Mouse (Mus musculus): ENCODE results near the gene Iffo2.

Gene Iffo2

DNA sequence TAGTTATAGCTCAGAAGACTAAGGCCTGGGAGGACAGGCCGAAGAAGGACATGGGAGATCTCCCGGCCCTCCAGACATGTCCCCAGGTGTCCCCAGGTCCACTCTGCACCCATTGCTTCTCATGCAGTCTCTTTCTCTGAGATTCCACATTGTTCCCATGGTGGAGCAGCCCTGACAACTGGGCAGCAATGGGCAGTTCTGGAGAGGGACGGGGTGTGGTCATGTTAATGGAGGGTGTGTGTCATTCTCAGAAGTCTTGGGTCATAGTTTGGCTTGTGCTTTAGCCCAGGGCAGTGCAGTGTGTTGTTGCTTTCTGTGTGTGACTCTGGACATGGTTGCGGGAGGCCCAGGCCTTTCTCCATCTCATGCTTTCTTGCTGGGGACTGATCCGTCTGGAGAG, 76.4 kb downstream of the Iffo2 start:
- no peak for DNase-seq (ENCODE audit: low spot score)

DNA sequence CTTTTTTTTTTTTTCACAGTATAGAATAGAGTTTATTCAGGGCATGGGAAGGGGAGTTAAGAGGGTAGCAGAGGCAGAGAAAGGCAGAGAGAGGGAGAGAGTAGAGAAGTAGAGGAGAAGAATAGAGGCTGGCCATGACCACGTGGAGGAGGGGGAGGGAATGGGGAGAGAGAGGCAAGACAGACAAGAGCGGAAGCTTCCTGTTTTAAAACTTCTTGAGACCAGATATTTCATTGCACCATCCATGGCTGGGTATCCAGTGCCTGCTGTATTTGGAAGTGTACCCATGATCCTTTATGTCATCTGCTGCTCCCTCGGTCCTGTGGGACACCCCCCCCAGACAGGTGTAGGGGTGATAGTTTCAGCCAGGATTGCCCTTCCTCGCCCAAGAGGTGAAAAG, 78.6 kb downstream of the Iffo2 start:
- DNase-seq (ENCODE audit: low spot score) = no peak

DNA sequence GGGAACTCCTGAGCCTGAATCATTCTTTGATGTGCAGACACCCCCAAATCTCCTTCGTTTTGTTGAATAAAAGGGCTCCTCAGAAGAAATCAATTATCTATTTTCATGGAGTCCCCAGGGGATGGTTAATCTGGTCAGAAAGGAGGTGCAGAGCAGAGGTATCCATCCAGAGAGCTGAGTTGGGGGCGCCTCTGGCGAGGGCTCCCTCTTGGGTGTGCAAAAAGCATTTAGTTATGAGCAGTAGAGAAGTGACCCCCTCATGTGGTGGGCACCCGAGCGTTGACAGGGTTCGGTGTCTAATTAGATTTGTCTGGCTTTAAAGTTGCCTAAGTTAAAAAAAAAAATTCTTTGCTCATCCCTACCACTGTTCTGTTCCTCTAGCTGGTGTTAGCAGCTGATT, 80.6 kb downstream of the Iffo2 start:
- no peak for DNase-seq (ENCODE audit: low spot score)

DNA sequence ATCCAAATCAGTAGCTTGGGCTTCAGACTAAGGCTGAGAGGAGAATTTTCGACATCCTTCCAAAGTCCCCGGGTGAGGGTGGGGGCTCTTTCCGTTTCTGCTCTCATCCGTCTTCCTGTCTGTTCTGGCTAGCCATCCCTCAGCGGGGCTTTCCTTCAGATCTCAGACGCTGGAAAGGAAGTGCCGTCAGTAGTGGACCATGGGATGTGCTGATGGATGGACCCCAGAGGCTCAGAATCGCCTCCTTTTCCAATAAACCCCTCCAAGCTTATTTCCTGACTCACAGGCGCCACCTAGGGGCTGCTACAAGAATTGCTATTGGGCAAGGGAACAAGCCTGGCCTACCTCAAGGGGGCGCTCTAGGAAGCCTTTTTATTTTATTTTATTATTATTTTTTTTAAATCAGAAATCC, 81.2 kb downstream of the Iffo2 start:
- peak; percentile 76 for DNase-seq (ENCODE audit: low spot score)

DNA sequence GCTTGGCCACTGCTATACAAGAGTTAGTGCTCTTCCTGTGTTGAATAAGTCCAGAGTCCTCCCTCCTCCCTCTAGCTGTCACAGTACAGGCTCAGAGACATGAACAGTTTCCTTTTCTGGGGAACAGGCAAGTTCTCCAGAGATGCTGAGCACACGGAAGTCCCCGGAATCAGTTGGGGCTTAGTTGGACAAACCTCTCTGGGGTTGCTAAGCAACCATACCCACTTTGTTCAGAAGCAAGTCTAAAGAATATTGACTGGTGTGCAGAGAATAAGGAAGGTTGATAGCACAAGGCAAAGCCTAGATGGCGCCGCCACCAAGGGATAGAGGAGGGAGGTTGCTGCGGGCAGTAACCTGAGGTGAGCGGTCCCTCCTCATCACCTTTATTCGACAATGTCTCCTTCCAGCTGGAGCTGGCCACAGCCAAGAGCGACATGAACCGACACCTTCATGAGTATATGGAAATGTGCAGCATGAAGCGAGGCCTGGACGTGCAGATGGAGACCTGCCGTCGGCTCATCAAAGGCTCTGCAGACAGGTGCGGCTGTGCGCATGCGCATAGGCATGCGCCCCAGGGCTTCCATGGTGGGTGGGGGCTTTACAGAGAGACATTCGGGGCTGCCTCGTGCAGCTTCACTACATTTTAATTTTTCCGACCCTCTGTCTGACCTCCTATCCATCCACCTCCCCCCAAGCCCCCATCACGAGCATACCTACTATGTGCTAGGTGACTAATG, 84.3 kb downstream of the Iffo2 start:
- no peak for DNase-seq (ENCODE audit: low spot score)

DNA sequence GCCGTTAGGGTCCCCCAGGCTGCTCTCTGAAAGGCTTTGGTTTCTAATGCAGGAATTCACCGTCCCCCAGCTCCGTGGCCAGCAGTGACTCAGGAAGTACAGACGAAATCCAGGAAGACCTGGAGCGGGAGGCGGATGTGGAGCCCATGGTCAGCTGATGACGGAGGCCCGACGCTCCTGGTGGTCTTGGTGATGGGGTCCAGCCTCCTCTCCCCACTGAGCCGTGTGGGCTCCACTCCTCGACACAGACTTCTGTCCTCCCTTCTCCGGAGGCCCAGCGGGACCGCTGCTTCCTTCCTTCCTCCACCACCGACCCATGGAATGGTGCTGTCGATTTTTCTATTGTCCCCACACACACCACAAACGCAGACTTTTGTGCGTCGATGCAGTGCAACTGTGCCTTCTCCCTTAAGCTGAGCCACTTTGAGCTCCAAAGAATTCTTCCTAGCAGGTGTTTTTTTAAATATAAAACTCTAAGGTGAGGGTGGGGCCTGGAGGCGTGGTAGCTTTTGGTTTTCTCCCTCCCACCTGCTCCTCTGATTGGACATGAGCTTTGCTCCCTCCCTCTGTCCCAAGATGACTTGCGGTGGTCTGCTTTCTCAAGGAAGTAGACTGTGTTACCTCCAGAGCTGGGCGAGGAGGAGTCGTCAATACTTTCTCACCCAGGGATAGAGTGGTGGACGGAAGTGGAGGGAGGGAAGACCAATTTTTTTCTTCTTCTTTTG, 86.1 kb downstream of the Iffo2 start:
- DNase-seq (ENCODE audit: low spot score) = peak; percentile 79

DNA sequence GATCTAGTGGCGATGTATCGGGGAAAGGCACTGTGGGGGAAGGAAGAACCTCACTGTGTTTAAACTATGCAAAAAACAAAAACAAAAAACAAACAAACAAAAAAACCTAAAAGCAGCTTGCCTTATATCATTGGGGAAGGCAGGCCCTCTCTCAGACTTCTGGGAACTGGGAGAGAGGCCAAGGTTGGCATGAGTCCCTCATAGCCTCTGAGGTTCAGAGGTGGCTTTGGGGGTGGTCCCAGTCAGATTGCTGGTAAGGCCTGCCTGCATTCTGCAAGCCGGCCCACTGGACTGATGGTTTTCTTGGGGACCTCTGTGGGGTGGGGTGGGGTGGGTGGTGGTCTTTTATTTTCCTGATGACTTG, 86.6 kb downstream of the Iffo2 start:
- no peak for DNase-seq (ENCODE audit: low spot score)

DNA sequence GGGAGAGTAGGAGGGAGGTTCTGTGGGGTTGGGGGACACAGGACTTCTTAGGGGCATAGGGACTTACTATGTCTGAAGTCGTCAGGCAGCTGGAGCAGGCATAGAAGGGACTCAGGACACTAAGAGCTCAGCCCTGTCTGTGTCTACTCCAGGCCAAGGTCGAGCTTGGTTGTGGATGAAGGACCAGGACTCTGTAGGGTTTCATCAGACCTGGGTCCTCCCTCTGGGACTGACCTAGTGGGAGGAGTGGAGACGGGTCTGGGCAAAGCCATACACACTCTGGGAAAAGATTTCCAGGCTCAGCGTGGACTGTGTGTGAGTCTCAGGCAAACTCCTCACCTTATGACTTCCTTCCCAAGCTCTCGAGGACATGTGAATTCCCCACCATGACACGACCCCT, 89.4 kb downstream of the Iffo2 start:
- DNase-seq (ENCODE audit: low spot score) = no peak

DNA sequence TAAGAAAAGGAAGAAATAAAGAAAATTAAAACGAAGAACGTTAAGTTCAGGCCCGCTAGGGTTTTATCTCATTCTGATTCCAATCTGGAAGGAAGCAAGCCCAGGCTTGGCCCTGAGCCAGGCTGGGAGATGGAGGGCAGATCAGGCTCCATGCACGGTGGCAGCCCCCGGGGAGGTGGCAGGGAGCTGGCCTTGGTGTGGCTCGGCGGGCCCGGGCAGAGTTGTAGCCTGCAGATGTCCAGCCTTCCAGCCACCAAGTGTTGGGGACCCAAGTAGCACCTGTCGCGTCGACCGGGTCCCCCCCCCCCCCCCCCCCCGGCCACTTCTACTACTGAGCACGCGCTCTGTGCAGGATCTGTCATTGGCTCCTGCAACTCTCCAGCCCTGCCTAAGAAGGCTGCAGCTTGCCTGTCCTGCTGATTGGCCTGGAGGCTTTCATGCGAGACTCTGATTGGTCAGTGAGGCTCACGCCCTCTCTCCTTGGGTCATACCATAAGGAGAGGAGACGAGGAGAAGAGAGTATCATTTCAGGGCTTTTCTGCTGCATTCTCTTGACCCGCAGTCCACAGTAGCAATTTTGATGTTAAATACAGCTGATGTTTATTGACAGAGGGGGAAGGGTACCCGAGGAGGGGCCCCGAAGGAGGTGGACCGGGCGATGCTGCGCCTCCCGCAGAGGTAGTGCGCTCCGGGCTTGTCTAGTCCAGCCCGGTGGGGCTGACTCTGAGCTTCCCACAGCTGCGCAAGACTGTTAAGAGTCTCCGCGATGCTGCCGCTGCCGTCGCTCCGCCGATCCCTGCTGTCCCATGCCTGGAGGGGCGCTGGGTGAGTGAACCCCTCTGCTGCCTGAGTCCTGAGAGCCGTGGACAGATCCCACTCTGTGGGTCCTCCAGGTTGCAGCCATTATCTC, 92.3 kb downstream of the Iffo2 start, which contains the start of gene Aldh4a1:
Gene Aldh4a1 (plus strand): TSS at position 494 of the 910 bp plus-strand sequence.
- DNase-seq (ENCODE audit: low spot score) = peak; percentile 97

DNA sequence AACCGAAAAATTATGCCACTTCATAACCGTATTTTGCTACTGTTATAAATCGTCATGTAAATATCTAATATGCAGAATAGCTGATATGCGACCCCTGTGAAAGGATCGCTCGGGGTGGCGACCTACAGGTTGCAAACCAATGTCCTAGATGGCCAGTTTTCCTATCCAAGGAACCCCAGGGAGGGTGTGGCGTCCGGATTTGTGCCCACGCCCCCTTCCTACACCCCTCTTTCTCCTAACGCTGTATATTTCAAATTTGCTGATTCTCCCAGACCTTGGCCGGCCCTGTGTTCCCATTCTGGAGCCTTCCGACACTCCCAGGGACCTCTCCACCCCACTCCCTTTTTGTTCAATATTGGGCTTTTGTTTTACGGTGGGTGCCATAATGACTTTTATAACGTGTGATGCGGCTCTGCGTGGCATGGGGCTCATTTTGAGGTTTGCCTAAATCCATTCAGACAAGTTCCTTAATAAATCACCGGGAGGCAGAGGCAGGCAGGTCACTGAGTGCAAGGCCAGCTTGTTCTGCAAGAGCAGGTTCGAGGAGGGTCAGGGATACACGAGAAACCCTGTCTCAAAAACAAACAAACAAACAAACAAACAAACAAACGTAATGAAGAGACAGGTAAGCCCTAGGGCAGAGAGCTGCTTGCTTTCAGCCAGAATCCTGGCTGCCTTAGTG, 93.2 kb downstream of the Iffo2 start:
- DNase-seq (ENCODE audit: low spot score) = no peak

DNA sequence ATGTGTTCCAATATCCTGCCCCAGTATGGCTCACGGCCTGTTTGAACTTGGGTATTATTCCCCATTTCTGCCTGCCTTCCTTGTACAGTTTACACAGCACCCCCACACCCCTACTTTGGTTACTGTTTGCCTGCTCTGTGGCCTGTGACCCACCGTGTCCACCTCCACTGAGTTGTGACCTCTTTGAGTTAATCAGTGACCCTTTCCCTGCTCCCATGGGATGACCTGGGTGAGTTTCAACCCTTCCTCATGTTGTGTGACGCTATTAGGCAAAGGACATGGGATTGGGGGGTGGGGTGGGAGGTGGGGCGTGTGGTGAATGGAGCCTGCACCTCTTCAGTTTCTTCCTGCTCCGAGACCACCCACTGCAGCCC, 93.8 kb downstream of the Iffo2 start:
- no peak for DNase-seq (ENCODE audit: low spot score)

DNA sequence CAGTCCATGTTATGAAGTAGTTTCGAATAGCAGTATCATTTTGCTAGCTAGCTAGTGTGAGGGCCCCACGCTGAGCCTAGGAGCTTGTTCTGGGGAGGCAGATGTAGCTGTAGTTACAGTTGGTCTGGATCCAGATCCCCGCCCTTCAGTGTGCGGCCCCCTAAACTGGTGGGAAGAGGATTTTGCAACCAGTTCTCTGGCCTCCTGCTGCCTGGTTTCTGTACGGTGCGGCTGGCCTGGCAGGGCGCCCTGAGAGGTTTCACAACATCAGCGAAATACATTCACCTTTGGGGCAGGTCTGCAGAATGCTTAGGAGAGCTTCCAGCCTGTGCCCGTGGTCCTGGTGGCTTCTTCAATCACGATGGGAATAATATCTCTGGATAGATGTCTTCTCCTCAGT, 94.4 kb downstream of the Iffo2 start:
- DNase-seq (ENCODE audit: low spot score) = peak; percentile 65

DNA sequence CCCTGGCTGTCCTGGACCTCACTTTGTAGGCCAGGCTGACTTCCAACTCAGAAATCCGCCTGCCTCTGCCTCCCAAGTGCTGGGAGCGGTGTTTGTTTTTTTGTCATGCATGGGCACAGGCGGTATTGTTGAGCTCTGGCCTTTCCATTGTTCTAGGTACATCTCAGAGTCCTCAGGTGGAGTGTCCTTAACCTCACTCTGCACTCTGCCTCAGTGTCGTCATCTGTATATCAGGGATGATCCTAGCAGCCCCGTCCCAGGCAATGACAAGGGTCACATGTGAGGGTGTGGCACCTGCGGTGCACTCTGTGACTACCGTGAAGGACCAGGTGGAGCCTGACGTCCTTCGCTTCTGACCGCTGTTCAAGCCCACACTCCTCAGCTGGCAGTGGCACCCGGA, 97.0 kb downstream of the Iffo2 start:
- no peak for DNase-seq (ENCODE audit: low spot score)

DNA sequence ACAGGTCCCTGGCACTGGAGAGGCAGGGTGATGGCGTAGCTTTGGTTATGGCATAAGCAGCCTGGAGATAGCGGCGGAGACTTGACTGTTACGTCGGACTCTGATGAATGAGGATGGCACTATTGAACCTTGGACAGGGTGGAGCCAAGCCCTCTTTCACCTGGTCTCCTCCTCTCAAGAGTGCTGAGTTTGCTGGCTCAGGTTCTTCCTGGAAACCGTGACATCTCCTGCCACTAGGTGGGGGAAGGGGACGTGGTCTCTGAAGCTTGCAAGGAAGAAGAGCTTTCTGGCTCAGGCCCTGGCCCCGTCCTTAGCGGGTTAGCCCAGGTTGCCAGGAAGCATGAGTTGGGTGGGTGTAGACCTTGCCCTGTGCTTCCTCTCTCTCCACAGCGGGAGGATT, 99.8 kb downstream of the Iffo2 start:
- no peak for DNase-seq (ENCODE audit: low spot score)

DNA sequence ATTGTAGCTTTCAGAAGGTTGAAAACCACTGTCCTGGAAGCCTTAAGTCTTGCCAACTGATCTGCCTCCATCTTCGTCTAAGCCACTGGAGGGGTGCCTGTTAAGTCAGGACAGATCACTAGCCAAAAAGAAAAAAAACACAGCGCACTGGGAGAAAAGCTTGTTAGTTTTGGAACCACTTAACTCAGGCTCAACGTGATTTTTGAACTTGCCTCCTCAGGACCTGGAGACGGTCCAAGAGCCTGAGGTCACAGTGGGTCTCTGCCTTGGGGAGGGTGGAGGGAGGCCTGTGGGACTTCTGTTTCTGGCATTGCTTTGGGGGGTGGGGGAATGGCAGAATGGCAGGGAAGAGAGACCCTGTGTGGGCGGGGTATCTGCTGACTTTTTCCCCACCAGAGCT, 100.8 kb downstream of the Iffo2 start:
- no peak for DNase-seq (ENCODE audit: low spot score)

DNA sequence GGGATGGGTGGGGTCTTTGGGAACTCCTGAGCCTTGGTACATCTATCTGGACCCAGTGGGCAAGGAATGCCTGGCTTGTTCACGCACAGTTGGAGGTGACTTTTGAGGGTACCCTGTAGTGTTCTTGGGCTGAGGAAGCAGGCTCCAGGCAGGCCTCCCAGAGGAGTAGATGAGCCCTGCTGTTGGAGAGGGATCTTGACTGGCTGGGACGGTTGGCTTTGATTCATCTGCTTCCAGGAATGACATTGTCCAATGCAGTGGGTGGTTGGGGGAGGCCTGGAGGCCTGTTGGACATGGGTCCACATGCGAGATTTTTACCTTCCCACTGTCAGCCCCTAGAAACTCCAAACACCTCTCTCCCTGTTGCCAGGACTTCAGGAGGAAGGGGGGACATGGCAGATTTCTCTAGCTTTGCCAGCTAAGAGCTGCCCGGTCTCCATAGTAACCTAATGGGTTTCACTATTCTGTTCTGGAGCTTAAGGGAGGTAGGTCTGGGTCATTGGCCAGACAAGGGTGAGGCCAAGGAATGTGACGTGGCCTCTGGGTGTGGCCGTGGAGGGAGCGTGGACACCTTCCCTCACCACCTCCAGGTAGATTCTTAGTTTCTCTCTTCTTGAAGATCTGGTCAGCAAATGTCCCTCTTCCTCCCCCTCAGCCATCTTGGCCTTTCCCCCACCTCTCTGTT, 101.4 kb downstream of the Iffo2 start:
- DNase-seq (ENCODE audit: low spot score) = no peak

DNA sequence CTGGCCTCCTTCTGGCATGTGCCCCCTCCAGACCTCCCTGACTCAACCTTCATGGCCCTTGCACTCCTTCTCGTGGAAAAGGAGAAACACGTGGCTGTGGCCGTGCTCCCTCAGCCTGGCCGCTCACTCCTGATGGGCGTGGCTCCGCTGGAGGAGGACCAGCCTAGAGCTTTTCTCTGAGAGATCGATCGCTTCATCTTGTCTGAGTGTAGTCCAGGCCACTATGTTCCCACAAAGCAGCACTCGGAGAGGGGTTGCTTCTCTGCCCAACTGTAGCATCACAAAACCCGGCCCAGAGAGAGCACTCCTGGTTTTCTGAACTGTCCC, 101.9 kb downstream of the Iffo2 start:
- no peak for DNase-seq (ENCODE audit: low spot score)

DNA sequence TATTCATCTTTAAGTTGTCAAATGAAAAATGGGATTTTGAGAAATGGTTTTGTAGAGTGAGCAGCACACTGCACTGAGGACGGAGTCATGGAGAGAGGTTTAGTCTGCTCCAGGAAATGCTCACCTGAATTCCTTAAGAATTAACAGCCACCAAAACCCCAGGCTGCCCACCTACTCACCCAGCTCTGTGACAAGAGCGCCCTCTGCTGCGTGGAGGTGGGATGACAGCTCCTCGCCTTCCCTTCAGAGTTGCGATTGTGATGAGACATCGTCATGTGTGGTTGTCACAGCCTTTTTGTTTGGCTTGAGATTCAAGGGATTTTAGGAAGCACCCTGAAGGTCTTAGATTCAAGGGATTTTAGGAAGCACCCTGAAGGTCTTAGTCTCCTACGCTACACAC, 106.0 kb downstream of the Iffo2 start:
- peak; percentile 53 for DNase-seq (ENCODE audit: low spot score)

DNA sequence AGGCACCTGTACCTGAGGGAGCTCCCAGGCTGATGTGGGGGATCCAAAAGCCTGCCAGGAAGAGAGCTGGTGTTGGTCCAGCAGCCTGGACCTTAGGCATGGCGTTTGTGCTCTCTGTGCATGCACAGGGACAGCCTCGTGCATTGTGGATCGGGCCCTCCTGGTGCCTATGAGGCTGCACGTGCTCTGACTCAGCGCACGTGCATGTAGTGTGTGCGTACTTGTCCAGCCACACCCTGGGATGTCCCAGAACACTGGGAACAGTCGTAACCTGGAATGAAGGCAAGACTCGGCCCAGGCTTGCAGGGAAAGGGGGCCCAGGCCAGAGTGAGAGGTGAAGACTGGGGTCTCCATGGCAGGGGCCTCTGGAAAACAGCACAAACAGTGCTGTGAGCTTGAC, 107.5 kb downstream of the Iffo2 start:
- DNase-seq (ENCODE audit: low spot score) = no peak

DNA sequence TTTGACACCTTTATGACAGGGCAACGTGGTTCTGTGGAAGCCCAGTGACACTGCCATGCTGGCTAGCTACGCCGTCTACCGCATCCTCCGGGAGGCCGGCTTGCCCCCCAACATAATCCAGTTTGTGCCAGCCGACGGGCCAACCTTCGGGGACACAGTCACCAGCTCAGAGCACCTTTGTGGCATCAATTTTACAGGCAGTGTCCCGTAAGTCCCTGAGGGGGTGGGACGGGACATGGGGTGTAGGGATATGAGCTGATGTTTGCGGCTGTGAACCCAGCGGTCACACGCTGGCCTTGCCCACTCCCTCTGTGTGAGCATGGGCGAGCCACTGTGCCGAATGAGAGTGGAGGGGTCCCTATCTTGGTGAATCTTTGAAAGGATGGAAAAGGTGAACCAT, 108.0 kb downstream of the Iffo2 start:
- DNase-seq (ENCODE audit: low spot score) = no peak

DNA sequence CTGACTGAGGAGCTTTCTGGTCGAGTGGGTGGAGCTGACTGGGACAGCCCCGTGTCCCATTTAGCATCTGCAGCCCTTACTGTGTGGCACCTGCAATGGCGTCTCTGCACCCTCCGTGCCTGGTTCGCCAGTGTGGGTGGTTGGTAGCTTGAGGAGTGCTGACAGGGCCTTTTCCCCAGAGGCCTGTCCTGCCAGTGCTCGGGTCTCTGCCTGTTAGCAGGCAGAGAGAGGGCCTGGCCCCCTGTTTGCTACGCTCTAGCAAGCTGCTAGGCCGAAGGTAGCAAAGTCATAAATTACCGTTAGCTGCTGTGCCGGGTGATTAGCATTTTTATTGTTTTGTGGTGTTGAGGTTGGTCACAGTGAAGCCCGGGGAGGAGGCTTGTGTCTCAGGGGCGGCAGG, 109.5 kb downstream of the Iffo2 start:
- DNase-seq (ENCODE audit: low spot score) = no peak

DNA sequence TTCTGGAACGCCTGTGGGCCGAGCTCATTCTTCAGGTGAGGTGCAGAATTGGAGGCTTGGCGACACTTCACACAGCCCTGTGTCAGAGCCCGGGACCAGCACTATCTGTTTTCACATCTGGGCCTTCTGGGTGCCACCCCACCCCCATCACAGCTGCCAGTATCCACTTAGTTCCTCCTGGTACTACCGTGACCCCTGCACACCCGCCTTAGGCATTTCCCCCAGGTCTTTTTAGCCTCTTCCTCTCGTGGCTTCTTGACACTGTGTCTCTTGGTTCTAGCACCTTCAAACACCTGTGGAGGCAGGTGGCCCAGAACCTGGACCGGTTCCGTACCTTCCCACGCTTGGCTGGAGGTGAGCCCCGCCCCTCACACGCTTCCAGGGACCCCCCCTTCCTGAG, 110.0 kb downstream of the Iffo2 start:
- no peak for DNase-seq (ENCODE audit: low spot score)

All from lung, postnatal 25 days (tissue).